Mouse (Mus musculus): ENCODE results near the gene Alg12.

GRCm38 (mm10) chr15:88823376-88823775, 4.3 kb upstream of the Alg12 start:
- TF ChIP-seq POLR2A (IDR thresholded peaks at IDR 0.05; ENCODE audit: borderline replicate concordance, low read depth, low read length) (no peak), CTCF (IDR thresholded peaks at IDR 0.05; ENCODE audit: low read depth, low read length) (no peak)
